Comparison of ENCODE assay signal across 40 mouse cellular contexts in the genomic region with DNA sequence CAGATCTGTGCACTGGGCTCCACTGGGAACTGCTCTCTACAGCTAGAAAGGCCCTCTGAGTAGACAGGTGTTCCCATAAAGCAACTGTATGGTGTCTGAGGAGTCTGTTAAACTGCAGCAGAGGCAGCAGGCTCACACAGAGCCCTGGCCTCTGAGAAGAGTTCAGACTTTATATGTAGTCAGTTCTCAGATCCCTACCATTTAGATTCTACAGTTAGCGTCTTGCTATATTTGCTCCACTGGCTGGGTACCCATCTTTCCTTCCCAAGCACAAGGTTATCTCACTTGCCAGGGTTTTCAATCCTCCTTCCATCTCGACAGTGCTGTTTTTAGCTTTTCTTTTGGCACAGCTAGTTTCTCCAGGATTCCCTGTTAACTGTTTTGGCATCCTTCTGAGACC. TPM values are rescaled to one million over a fixed set of nuclear protein-coding genes. Genes with fewer than 3 reads are reported as not detected.
"Had no signal": no experiment of that assay in that cellular context is flagged by ENCODE, and none has a peak within 500 bp of the region (broad histone marks: within the 10 kb centered on the region; RNA-seq: fewer than 3 reads in every experiment).

No protein-coding gene starts in this region.

- H3K4me2 ChIP-seq: heart, embryonic 12.5 days; hindbrain, embryonic 12.5 days; hindbrain, embryonic 14.5 days; intestine, embryonic 15.5 days; limb, embryonic 13.5 days; limb, embryonic 15.5 days; liver, embryonic 12.5 days had no signal

- ATAC-seq: hindbrain, embryonic 16.5 days; inflammation-experienced regulatory T-cells, adult 6 months; intestine, embryonic 15.5 days; intestine, postnatal 0 days; liver, embryonic 12.5 days had no signal

- H3K9me3 ChIP-seq: heart, embryonic 10.5 days; heart, embryonic 12.5 days; hindbrain, embryonic 10.5 days; hindbrain, embryonic 12.5 days; intestine, embryonic 15.5 days; limb, embryonic 13.5 days; limb, embryonic 15.5 days; liver, embryonic 12.5 days had no signal

- H3K4me1 ChIP-seq: heart, embryonic 10.5 days; hindbrain, embryonic 10.5 days; hindbrain, embryonic 12.5 days; intestine, embryonic 15.5 days; limb, embryonic 15.5 days; liver, embryonic 12.5 days had no signal

- H3K36me3 ChIP-seq: intestine, embryonic 15.5 days had no signal

- H3K9ac ChIP-seq: heart, embryonic 12.5 days; hindbrain, embryonic 12.5 days; hindbrain, embryonic 14.5 days; intestine, embryonic 15.5 days; limb, embryonic 13.5 days; limb, embryonic 15.5 days; liver, embryonic 12.5 days; liver, embryonic 14.5 days had no signal

- H3K4me3 ChIP-seq: heart, embryonic 10.5 days; heart, embryonic 12.5 days; hindbrain, embryonic 10.5 days; hindbrain, embryonic 12.5 days; intestine, embryonic 15.5 days; layer of hippocampus, adult 2 months; limb, embryonic 13.5 days; limb, embryonic 15.5 days; liver, embryonic 12.5 days had no signal

- H3K27ac ChIP-seq: heart, embryonic 10.5 days; hindbrain, embryonic 10.5 days; hindbrain, embryonic 12.5 days; hindbrain, embryonic 14.5 days; intestine, embryonic 15.5 days; layer of hippocampus, adult 2 months; limb, embryonic 13.5 days; limb, embryonic 15.5 days; liver, embryonic 12.5 days; liver, embryonic 14.5 days had no signal

- H3K27me3 ChIP-seq: heart, embryonic 12.5 days; hindbrain, embryonic 12.5 days; intestine, embryonic 15.5 days; limb, embryonic 13.5 days; limb, embryonic 15.5 days; liver, embryonic 12.5 days had no signal

- DNase-seq: gastrocnemius, postnatal 36 days; heart, adult 18-20 months; heart, postnatal 10 days; heart, postnatal 4 days; kidney, adult 18-20 months; kidney, adult 8-10 months; kidney, postnatal 10 days; kidney, postnatal 25 days; kidney, postnatal 4 days; layer of hippocampus, adult 9-11 months; layer of hippocampus, postnatal 36 days; left cerebral cortex, postnatal 4 days had no signal

RNA-seq across cellular contexts. Expression of a gene that starts 37.2 kb away (rescaled TPM):
- total RNA-seq: gastrocnemius, postnatal 36 days; granulocyte monocyte progenitor cell, adult 5-6 weeks; heart, adult 18-20 months; heart, adult 8-10 months; heart, postnatal 10 days; heart, postnatal 25 days; heart, postnatal 4 days; layer of hippocampus, adult 2 months; layer of hippocampus, postnatal 14 days; layer of hippocampus, postnatal 36 days; left cerebral cortex, adult 18-20 months; left cerebral cortex, adult 8-10 months; left cerebral cortex, postnatal 10 days; left cerebral cortex, postnatal 25 days; left cerebral cortex, postnatal 4 days; liver, adult 2 months had no signal
- polyA plus RNA-seq: heart, embryonic 10.5 days; heart, embryonic 12.5 days; heart, embryonic 14.5 days; heart, embryonic 16.5 days; hindbrain, embryonic 10.5 days; hindbrain, embryonic 12.5 days; hindbrain, embryonic 14.5 days; hindbrain, embryonic 16.5 days; inflammation-experienced regulatory T-cells, adult 6 months; intestine, embryonic 15.5 days; intestine, postnatal 0 days; kidney, embryonic 14.5 days; kidney, embryonic 16.5 days; limb, embryonic 11.5 days; limb, embryonic 13.5 days; limb, embryonic 15.5 days; liver, adult 2 months; liver, embryonic 12.5 days; liver, embryonic 14.5 days had no signal
